Mouse (Mus musculus) urinary bladder, adult 2 months (tissue): Measurements from ENCODE around the gene Tfr2. TPM values are rescaled to one million over a fixed set of nuclear protein-coding genes. Genes with fewer than 3 reads are reported as not detected.

Experiments
- DNase-seq: peaks from one replicate; pipeline ENCODE4 v3.0.0; 2022; ENCODE audit warnings: low spot score
- polyA plus RNA-seq: library from polyadenylated mRNA; depleted of rRNA; stranded (reverse); fragments of >200 nt; gene quantifications from 2 replicates; pipeline ENCODE4 v1.2.3, GENCODE M21; 2012; rRNA removed

The Tfr2 gene
- polyA plus RNA-seq, 1 experiment = 0.48 TPM

DNA sequence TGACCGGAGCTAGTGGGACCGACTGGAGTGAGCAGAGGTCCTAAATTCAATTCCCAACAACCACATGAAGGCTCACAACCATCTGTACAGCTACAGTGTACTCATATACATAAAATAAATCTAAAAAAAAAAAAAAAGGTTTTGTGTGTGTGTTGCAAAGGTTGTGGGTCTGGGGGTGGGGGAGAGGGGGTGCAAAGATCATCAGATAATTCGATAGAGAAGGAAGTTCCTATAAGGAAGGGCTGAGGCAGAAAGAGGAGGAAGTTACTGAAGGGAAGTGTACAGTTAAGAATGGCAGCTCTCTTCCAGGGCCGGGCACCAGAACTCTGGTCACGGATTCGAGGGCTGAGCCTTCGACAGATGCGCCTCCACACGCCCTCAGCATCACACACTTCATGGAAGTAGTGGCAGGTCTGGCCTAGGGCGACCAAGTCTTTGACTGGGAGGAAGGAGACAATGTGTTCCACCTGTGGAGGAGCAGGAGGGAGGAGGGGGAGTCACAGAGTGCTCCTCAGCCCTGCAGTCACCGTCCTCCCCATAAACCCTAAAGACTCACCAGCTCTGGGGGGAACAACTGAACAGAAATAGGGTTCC, 54.4 kb downstream of the Tfr2 start:
- no peak for DNase-seq

DNA sequence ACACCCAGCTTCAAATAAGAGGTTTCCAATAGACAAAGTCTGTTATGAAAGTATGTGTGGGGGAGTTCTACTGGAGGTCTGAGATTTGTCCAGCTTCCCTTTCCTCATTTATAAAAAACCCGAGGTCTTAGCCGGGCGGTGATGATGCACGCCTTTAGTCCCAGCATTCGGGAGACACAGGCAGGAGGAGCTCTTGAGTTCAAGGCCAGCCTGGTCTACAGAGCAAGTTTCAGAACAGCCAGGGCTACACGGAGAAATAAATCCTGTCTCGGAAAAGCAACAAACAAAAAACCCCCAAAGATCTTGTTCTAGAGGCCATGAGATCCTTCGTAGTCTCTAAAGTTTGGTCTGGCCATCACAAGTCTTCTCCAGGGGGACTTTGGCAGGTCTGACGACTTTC, 58.4 kb downstream of the Tfr2 start:
- DNase-seq = no peak

DNA sequence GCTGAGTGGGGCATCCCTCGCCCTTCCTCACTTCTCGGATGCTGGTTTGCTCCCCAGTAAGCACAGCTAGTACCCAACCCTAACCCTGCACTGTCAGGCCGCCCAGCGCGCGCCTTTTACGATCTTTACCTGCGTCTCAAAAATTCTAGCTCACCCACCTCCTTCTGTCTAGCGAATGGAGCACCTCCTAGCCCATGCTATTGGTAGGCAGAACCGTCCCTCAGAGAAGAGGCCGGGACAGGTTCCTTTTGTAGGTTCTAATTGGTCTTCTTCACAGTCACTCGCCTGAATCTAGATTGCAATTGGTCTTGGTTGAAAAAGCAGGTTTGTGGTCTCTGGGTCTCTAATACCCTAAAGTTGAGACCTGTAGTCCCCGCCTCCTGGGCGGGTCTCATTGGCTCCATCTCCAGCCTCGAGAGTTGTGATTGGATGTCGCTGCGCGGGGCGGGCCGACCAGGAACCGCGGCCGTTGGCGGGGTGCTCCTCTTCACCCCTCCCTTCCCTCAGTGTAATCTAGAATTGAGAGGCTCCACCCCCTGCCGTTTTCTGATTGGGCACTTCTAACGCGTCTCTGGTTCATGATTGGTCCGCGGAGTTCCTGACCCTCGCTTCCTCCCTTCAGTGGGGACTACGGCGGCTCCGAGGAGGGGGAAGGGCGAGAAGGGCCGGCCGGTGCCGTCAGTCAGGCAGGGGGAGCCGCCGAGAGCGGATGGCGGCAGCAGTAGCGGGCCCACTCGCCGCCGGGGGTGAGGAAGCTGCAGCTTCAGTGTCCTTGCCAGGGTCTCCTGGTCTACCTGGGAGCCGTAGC, 59.1 kb downstream of the Tfr2 start, which contains the start of the genes Fbxo24, Lrch4 and Gm20605:
Fbxo24 (minus strand) TSS at position 505 of the 808 bp plus-strand sequence.
Lrch4 (plus strand) TSS at position 624 of the 808 bp plus-strand sequence.
Gm20605 (plus strand) TSS at position 678 of the 808 bp plus-strand sequence.
- peak; percentile 92 for DNase-seq

DNA sequence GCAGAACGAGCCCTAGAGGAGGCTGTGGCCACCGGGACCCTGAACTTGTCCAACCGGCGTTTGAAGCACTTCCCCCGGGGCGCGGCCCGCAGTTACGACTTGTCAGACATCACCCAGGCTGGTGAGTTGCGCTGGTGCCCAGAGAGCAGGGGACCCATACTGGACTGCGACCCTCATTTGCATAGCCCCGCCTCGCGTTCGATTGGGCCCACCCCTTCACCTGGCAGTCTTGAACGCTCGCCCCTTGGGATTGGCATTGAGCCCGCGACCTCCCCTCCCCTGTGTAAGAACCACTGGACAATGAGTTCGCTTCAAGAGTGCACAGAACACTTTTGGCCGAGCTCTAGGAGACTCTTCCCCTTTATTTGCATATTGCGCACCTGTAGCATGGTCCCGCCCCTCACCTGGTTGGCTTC, 59.7 kb downstream of the Tfr2 start:
- DNase-seq = no peak

DNA sequence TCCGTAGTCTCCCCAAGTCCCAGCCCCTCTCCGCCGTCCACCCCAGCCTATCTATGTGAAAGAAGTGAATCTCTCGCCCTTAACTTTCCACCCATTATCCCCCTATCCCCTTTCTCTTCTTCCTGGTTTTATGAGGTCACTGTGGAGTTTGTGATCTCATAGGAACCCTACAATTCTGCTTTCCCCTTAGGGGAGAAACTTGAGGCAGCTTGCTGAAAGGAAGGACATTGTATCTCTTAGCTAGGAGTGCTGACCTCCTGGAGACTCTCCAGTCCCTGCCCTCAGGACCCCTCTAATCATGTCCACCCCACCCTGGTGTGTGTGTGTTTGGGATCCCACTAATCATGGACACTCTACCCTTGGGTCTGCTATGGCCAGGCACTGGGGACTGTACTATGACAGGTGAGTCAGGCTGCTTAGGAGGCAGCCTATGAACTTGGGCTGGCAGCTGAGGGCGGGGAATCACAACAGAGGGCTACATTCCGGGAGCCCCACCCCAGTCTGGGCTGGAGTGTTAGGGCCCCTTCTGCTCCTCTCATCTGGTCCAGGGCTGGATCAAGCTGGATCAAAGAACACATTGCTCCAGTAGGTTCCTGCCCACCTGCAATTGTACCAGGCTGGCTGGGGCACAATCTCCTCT, 60.4 kb downstream of the Tfr2 start:
- DNase-seq = no peak

DNA sequence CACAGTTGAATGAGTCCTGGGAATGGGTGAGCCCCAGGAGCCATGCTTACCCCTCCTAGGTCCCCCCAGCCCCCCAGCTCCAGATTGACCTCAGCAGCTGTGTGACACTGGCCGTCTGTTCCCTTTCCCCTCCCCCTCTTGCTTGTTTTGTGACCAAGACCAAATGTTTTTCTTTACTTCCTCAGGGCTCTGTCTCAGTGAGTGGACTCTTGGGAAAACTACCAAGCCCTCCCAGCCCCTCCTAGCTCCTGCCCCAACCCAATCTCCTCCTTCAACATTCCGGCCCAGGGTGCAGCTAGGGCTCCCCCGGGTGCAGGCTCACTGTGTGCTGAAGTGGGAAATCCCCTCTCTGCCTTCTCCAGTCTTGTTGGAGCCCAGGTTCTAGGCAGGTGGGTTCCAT, 61.0 kb downstream of the Tfr2 start:
- no peak for DNase-seq

DNA sequence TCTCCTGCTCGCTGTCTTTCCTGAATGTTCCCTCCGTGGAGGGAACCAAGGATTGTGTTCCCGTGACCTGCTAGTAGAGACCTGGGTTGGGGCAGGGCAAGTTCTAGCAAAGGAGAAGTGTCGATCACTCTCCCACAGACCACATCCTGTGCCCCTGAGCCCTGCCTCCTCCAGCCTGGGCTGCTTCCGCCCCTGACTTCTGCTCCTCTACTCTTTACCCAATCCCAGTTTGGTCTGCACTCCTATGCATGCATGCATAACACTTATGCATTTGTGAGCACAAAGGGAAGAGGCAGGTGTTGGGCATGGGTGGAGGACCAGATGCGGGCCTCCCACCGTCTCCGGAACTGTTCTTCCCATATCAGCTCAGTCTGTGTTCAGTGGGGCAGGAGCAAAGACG, 61.5 kb downstream of the Tfr2 start:
- no peak for DNase-seq

GRCm38 (mm10) chr5:137631591-137631990, 62.0 kb downstream of the Tfr2 start:
- DNase-seq = no peak

GRCm38 (mm10) chr5:137633397-137634084, 63.9 kb downstream of the Tfr2 start:
- no peak for DNase-seq

Other genes with a start within 250 kb of the Tfr2 start
- gene Slc12a9, start 236.2 kb upstream of the Tfr2 start, polyA plus RNA-seq = 16.6 and 17.1 TPM in 2 replicates
- gene Ephb4, start 219.7 kb upstream of the Tfr2 start, polyA plus RNA-seq = 24.2 and 31.4 TPM in 2 replicates
- 0.11 and 0.15 TPM in 2 replicates for gene Zan, start 92.8 kb upstream of the Tfr2 start, polyA plus RNA-seq
- 23.4 and 29.6 TPM in 2 replicates for gene Pop7, start 67.3 kb upstream of the Tfr2 start, polyA plus RNA-seq
- 32.4 and 34.7 TPM in 2 replicates for gene Gigyf1, start 51.3 kb upstream of the Tfr2 start, polyA plus RNA-seq
- gene Epo, start 36.6 kb upstream of the Tfr2 start, polyA plus RNA-seq = not detected in 2 replicates
- 363 and 433 TPM in 2 replicates for gene Gnb2, start 36.3 kb upstream of the Tfr2 start, polyA plus RNA-seq
- 0.06 TPM in 1 of 2 replicates, not detected in the other for gene Actl6b, start 16.3 kb upstream of the Tfr2 start, polyA plus RNA-seq
- gene Mospd3, start 31.2 kb downstream of the Tfr2 start, polyA plus RNA-seq = 30.9 and 38.7 TPM in 2 replicates
- 305 and 309 TPM in 2 replicates for gene Pcolce, start 43.9 kb downstream of the Tfr2 start, polyA plus RNA-seq
- gene Fbxo24, start 59.2 kb downstream of the Tfr2 start, polyA plus RNA-seq = 0.81 and 0.94 TPM in 2 replicates
- gene Lrch4, start 59.3 kb downstream of the Tfr2 start, polyA plus RNA-seq = 17.4 and 19.6 TPM in 2 replicates
- gene Gm20605, start 59.3 kb downstream of the Tfr2 start, polyA plus RNA-seq = 22.7 and 24.6 TPM in 2 replicates
- gene Sap25, start 71.5 kb downstream of the Tfr2 start, polyA plus RNA-seq = 41.4 and 41.6 TPM in 2 replicates
- gene Irs3, start 75.9 kb downstream of the Tfr2 start, polyA plus RNA-seq = 1.2 and 1.4 TPM in 2 replicates
- 24.7 and 25.4 TPM in 2 replicates for gene Agfg2, start 114.9 kb downstream of the Tfr2 start, polyA plus RNA-seq
- 6.7 and 7.6 TPM in 2 replicates for gene Nyap1, start 171.8 kb downstream of the Tfr2 start, polyA plus RNA-seq
- 68.8 and 109 TPM in 2 replicates for gene Tsc22d4, start 175.9 kb downstream of the Tfr2 start, polyA plus RNA-seq
- 20.1 and 26.6 TPM in 2 replicates for gene Ppp1r35, start 209.0 kb downstream of the Tfr2 start, polyA plus RNA-seq
- 33.9 and 39.3 TPM in 2 replicates for gene Mepce, start 217.8 kb downstream of the Tfr2 start, polyA plus RNA-seq
- 3.3 and 5.0 TPM in 2 replicates for gene Zcwpw1, start 218.0 kb downstream of the Tfr2 start, polyA plus RNA-seq